Mouse (Mus musculus): ENCODE data around the gene Klhl41.
A peak's percentile ranks its signal among the peaks of the same experiment; 100 is the strongest.

Gene Klhl41

DNA sequence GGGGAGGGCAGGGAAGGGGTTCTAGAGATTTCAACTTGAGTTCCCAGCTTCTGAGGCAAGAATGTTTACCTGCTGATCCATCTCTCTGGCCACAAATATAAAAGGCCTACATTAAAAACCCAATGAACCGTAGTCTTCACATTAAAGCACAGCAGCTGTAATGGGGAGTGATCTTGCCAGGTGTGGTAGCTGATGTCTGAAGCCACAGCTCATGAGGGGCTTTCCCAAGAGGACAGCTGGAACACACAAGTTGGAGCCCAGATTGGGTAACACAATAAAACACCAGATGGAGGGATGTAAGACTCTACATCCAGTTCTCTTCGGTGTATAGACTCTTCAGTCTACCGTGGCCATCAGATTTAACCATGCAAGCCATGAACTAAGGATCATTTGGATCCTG lies 14.6 kb downstream of the Klhl41 start:
- DNase-seq = no peak

DNA sequence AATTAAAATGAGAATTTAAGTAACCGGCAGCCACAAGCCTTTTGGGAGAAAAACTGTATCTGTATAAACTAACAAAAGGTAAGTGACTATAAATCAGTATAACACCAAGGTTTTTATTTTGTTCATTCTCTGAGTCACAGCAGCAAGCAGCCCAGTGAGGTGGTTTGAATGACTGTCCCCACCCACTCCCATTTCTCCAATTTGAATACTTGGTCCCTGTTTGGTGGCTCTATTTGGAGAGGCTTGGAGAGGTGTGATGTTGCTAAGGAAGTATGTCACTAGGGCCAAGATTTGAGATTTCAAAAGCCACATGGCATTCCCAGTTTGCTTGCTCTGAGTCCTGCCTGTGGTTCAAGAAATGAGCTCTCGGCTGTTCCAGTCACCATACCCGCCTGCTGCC lies 20.3 kb downstream of the Klhl41 start:
- no peak for DNase-seq

DNA sequence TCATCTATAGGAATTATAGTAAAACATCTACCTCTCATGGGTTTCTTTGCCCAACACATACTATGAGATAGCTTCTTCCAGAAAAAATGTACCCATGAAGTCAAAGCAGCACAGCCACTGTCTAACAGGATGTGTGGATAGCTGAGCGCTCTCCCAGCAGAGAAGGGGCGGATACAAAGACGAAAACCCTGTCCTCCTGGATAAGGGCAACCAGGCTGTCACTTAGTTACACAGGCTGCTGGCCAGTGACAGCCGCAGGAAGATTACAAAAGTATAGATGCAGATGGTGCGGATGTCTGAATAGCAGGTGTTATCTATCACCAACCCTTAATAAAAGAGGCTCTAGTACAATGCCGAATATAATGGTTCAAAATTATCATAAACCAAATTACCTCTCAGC lies 20.9 kb downstream of the Klhl41 start:
- DNase-seq = no peak

- DNase-seq = no peak
Observed at GRCm38 (mm10) chr2:69693501-69693900, 23.6 kb downstream of the Klhl41 start.

DNA sequence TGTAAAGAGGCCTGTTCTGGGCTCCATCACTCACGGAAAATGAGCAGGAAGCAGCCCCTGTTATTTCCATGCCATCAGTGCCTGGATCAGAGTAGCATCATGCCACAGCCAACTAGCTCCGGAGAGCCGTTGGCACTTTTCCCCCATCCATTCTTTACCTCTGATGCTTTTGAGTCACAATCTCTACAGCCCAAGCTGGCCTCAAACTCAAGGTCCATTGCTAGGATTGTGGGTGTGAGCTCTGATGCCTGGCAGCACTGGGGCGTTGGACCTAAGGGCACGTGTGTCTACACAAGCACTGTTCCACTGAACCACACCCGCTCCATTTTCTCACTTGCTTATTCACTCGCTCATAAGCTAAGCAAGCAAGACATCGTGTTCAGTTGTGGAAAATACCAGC lies 30.5 kb downstream of the Klhl41 start:
- no peak for DNase-seq

DNA sequence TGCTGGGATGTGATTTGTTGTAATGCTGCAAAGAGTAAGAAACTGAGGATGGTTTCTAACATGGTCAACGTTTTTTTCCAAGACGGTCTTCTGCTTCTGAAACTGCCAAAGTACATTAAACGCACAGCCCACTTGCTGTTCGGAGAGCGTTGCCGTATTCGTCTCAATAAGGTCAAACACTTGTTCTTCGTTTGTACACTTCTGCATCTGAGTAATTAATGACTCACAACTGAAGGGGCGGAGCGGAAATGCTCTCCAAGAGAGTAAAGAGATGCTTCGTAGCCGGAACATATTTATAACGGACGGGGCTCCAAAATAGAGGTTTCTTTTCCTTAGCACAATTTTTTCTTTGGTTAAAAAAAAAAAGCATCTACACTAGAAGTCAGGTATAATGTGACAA lies 42.3 kb downstream of the Klhl41 start:
- DNase-seq = no peak

DNA sequence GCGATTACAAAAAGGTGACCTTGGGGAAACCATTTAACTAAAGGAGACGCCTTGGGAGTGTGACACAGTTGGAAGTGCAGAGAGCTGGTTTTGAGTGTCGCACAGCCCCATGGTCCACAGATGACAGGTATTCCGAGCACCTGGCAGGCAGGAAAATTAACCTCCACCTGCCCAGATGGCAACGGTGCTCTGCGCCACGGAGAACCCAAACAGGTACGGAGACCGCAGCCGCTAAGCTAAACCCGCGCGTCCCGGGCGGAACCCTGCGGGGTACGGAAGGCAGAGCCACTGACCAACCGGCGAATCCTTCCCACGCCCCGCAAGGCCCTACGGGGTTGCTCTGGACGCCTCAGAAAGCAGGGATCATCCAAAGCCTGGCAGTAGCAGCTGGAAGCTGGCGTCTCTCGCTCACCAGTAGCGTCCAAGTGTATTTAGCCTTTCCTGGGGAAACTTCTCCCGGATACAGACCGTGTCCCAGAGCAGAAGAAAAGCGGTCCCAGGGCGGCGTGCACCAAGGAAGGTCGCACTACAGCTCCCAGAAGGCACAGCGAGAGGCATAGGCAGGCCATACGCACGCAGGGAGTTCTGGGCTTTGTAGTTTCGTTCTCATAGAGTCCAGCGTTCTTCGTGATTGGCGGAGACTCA lies 43.2 kb downstream of the Klhl41 start, which contains the start of gene Fastkd1:
TSS of gene Fastkd1 (minus strand) at position 536 of the 645 bp plus-strand sequence.
- peak; percentile 86 for DNase-seq

- DNase-seq = no peak
Observed at GRCm38 (mm10) chr2:69713626-69714014, 43.7 kb downstream of the Klhl41 start.

- DNase-seq = peak; percentile 50
Observed at GRCm38 (mm10) chr2:69714126-69714525, 44.2 kb downstream of the Klhl41 start.

- DNase-seq = no peak
Observed at GRCm38 (mm10) chr2:69716483-69716882, 46.6 kb downstream of the Klhl41 start.

DNA sequence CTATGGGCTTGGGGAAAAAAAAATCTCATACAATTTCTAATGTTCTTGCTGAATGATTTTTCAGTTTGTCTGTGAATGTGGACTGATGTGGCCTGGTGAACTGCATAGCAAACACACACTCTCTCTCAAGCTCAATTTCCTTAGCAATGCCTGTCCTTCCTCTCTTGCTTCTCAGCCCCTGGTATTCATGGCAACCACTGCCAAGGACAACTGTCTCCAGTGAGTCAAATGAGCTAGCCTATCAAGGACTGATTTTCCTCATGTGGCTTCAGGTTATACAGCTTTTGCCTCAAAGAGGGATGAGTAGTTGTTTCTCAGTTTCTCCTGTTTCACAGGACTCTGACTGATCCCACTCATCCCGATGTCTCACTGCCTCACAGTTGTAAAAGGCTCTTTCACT lies 49.2 kb downstream of the Klhl41 start:
- DNase-seq = no peak

DNA sequence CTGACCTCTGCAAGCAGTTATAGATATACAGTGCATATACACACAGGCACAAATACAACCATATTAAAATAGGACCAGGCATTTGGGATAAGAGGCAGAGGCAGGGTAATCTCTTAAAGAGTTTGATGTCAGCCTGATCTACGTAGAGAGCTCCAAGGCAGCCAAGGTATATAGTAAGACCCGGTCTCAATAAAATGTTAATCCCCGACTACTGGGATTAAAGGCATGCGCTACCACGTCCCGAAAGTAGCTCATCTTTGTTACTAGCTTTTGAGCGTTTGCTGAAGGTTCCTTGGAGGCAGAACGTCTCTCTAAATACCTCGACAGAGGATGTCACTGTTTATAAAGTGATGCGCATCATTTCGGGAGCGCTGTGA lies 52.3 kb downstream of the Klhl41 start, which contains the start of gene Ppig:
TSS of gene Ppig (plus strand) at position 273 of the 377 bp plus-strand sequence.
- DNase-seq = no peak

DNA sequence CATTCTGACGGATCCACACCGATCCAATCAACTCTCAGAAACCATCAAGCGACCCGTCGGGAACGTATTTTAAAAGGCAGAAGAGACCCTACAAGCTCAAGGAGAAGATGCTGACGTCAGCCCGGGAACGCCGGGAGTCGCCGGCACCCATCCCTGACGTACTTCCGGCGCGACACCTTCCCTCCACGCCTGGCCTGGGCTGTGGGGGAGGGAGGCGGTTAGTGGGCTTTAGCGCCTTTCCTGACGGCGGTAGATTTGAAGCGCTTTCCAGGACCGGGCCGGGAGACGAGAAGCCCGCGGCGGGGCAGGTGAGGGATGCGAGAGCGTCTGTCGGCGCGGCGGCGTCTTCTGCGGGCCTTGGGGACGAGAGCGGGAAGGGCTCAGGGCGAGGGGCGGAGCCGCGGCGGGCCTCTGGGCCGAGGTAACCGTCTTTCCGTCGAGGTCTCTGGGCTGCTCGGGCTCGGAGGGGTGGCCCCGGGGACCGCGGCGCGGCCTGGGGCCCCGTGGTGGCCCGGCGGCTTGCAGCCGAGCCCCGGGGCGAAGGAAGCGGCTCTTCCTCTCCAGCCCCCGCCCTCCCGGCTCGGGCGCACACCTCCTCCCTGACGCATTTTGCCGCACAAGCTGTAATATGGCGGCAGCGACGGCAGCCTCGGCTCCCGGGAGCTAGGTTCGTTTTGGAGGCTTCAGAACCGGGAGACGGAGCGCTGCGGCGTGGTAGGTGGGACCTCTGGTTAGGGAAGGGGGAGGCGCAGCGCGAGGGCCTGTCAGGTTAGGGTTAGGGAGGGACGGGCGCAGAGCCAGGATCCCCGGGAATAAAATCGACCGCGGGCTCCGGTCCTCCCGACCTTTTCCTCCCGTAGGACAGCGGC lies 53.0 kb downstream of the Klhl41 start:
- peak; percentile 91 for DNase-seq

- no peak for DNase-seq
Observed at GRCm38 (mm10) chr2:69723519-69723825, 53.6 kb downstream of the Klhl41 start.
